Mouse (Mus musculus) stomach, postnatal 0 days (tissue): ENCODE data around the gene Atp2a1. TPM values are rescaled to one million over a fixed set of nuclear protein-coding genes. Genes with fewer than 3 reads are reported as not detected.

Source experiments
- ATAC-seq: fragments of 200-750 bp; cut with Nextera tagmentation; 2 replicates; pipeline ENCODE4 v1.8.0; 2017; ENCODE audit not compliant: low FRiP score, low TSS enrichment
- DNase-seq: peaks from one replicate; pipeline ENCODE4 v3.0.0-alpha.2; 2016; ENCODE audit warnings: low spot score
- H3K27ac ChIP-seq: fragments of 300-500 bp; sonication (generic); replicated peaks from 2 replicates; pipeline ENCODE4 v1.5.1; 2014; ENCODE audit warnings: mild to moderate bottlenecking, control low read depth
- H3K27me3 ChIP-seq: fragments of 300-500 bp; sonication (generic); 2 replicates; pipeline ENCODE4 v1.6.1; 2014; ENCODE audit warnings: low read length; ENCODE audit not compliant: control insufficient read depth, insufficient read depth
- H3K36me3 ChIP-seq: fragments of 300-500 bp; sonication (generic); 2 replicates; pipeline ENCODE4 v1.6.1; 2014; ENCODE audit warnings: low read length, mixed read lengths; ENCODE audit not compliant: control insufficient read depth, insufficient read depth
- H3K4me1 ChIP-seq: fragments of 300-500 bp; sonication (generic); replicated peaks from 2 replicates; pipeline ENCODE4 v1.6.1; 2014; ENCODE audit warnings: antibody characterized with exemption; ENCODE audit not compliant: control insufficient read depth, insufficient read depth
- H3K4me2 ChIP-seq: fragments of 300-500 bp; sonication (generic); replicated peaks from 2 replicates; pipeline ENCODE4 v1.6.1; 2014; ENCODE audit warnings: low read depth, mild to moderate bottlenecking, control low read depth, moderate library complexity
- H3K4me3 ChIP-seq: fragments of 300-500 bp; sonication (generic); 2 replicates; pipeline ENCODE4 v1.5.1; 2014; ENCODE audit warnings: low read depth, low read length, control low read depth
- H3K9ac ChIP-seq: fragments of 300-500 bp; sonication (generic); 2 replicates; pipeline ENCODE4 v1.6.1; 2014; ENCODE audit warnings: mild to moderate bottlenecking, low read length, control low read depth, mixed read lengths
- H3K9me3 ChIP-seq: fragments of 300-500 bp; sonication (generic); 2 replicates; pipeline ENCODE4 v1.6.1; 2016; ENCODE audit warnings: low read length; ENCODE audit not compliant: control insufficient read depth
- CTCF ChIP-seq: IDR thresholded peaks from 2 replicates; pipeline ENCODE4 v1.5.1; 2016; ENCODE audit warnings: antibody characterized with exemption, low read depth, mild to moderate bottlenecking, moderate library complexity
- EP300 ChIP-seq: optimal IDR thresholded peaks from 2 replicates; pipeline ENCODE3; 2016; ENCODE audit warnings: antibody characterized with exemption
- WGBS: fragments of 180-500 bp; shearing (Covaris S2); extraction: QIAGEN DNeasy Blood & Tissue Kit; methylation state at CpG from one replicate; pipeline ENCODE4 v1.1.7; 2014; 5-methylcytosine and 5-hydroxymethylcytosine counted together
- polyA plus RNA-seq: library from polyadenylated mRNA; unstranded; fragments of >200 nt; fragmentation: Nextera tagmentation; extraction: Ambion mirVana; gene quantifications from 2 replicates; pipeline ENCODE4 v1.2.1, GENCODE M21; 2015

Atp2a1 gene
- polyA plus RNA-seq, 1 experiment from 2014 or later = 0.59 TPM

DNA sequence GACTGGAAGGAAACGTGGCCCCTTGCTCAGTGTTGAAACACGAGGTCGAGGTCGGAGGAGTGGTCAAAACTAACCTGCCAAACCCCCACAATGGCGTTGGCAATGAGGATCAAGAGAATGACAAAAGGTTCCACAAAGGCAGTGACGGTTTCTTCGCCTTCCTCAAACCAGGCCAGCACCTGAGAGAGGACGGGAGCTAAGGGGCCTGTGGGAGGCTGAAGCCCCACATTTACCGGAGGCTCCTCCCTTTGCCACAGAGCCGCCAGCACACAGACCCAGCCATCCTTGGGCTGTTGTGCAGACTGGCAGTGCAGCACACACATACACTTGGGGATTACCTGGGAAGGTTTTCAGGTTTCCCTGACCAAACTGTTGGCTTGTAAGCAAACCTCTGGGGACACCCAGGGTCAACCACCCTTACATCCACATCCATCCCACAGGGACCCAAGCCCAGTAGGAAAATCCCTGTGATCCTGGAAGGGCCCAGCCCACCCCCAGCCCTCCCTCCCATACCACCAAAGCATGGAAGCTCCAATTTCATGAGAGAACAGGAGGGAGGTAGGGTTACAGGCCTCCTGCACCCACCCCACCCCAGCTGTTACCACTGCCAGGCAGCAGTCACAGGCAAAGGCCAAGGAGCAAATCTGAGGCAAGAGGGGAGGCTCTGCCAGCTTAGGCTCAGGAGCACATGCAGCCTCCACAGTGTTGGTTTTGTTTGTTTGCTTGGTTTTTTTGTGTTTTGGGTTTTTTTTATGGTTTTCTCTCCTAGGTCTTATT, 2.1 kb downstream of the Atp2a1 start:
- H3K36me3 ChIP-seq = no peaks in the 10 kb centered on the region
- DNase-seq = no peak
- no peak overlapping the region for H3K27ac ChIP-seq
- WGBS = 45% methylated on average over 10 of the region's 10 CpGs
- ATAC-seq = no peak
- H3K4me3 ChIP-seq = no peak overlapping the region
- H3K4me1 ChIP-seq = peaks cover 10% of the 10 kb centered on the region; the same call in 1 of the 2 replicates
- no peaks in the 10 kb centered on the region for H3K27me3 ChIP-seq
- H3K4me2 ChIP-seq = no peak overlapping the region
- no peak overlapping the region for H3K9ac ChIP-seq
- no peaks in the 10 kb centered on the region for H3K9me3 ChIP-seq
- TF ChIP-seq EP300 (no peak), CTCF (no peak)

- 85% methylated on average over 11 of the region's 11 CpGs for WGBS
- Histone ChIP-seq H3K4me1 (peaks cover 1% of the 10 kb centered on the region; the same call in 1 of the 2 replicates), H3K27me3 (no peaks in the 10 kb centered on the region), H3K9me3 (no peaks in the 10 kb centered on the region), H3K4me2 (no peak overlapping the region), H3K9ac (no peak overlapping the region), H3K36me3 (no peaks in the 10 kb centered on the region), H3K27ac (no peak overlapping the region), H3K4me3 (no peak overlapping the region)
- DNase-seq (no peak), ATAC-seq (no peak)
- TF ChIP-seq CTCF = no peak
- no peak for TF ChIP-seq EP300
Measured at GRCm38 (mm10) chr7:126458844-126459618, 3.9 kb downstream of the Atp2a1 start.

DNA sequence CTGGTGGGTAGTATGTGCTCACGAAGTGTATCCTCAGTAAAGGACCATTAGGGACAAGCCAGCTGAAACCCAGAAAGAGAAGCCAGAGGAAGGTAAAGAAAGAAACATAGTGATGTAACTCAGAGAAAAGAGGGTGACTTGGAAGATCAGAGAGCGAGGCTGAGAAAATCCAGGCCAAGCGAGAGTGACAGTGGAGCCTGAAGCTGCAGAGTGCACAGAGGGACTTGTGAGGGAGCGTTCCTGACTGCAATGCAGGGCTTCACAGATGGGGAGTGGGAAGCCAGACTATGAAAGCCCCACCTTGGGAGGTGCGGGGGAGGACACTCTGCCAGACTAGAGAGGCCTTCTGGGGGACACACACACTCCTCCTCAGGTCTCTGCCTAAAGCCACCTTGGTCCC, 4.7 kb downstream of the Atp2a1 start:
- DNase-seq (no peak), ATAC-seq (no peak)
- H3K4me1 ChIP-seq = no peaks in the 10 kb centered on the region
- no peak overlapping the region for H3K4me2 ChIP-seq
- H3K9me3 ChIP-seq = no peaks in the 10 kb centered on the region
- H3K4me3 ChIP-seq = no peak overlapping the region
- no peak overlapping the region for H3K9ac ChIP-seq
- TF ChIP-seq CTCF = no peak
- TF ChIP-seq EP300 = no peak
- no peaks in the 10 kb centered on the region for H3K27me3 ChIP-seq
- WGBS = 81% methylated on average over 5 of the region's 5 CpGs
- H3K27ac ChIP-seq = no peak overlapping the region
- no peaks in the 10 kb centered on the region for H3K36me3 ChIP-seq

DNA sequence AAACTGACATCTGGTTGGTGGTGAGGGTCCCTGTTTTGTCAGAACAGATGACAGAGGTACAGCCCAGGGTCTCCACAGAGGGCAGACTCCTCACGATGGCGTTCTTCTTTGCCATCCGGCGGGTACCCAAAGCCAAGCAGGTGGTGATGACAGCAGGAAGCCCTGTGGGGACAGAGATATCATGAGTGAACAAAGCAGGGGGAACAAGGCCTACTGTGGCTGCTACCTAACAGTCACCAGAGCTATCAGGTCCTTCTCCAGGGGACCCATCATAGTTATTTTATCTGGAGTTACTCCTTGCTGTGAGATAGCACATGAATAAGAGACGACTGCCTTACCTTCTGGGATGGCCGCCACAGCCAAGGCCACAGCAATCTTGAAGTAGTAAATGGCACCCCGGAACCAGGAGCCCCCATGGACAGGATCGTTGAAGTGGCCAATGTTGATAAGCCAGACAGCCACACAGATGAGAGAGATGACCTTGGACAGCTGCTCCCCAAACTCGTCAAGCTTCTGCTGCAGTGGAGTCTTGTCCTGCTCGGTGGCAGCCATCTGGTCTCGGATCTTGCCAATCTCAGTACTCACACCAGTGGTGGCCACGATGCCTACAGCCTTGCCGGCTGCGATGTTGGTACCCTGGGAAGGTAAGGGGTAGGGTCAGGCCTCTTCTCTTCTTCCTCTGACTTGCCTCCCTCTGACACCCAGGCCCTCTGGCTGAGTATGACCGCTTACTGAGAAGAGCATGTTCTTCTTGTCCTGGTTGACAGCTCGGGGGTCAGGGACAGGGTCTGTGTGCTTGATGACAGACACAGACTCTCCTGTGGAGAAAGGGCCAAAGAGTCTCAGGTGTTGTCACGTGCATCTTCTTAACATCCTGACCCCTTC, 6.3 kb downstream of the Atp2a1 start:
- no peak overlapping the region for H3K27ac ChIP-seq

GRCm38 (mm10) chr7:126455242-126455641, 7.7 kb downstream of the Atp2a1 start:
- WGBS = 67% methylated on average over 2 of the region's 2 CpGs
- no peaks in the 10 kb centered on the region for H3K4me1 ChIP-seq
- H3K4me3 ChIP-seq = no peak overlapping the region
- no peaks in the 10 kb centered on the region for H3K27me3 ChIP-seq
- no peaks in the 10 kb centered on the region for H3K36me3 ChIP-seq
- no peak for TF ChIP-seq CTCF
- no peak for TF ChIP-seq EP300
- H3K4me2 ChIP-seq = no peak overlapping the region
- H3K9me3 ChIP-seq = no peaks in the 10 kb centered on the region
- H3K9ac ChIP-seq = no peak overlapping the region
- DNase-seq (no peak), ATAC-seq (no peak)
- no peak overlapping the region for H3K27ac ChIP-seq

More for the DNA sequence above, 6.3 kb downstream of the Atp2a1 start:
- Histone ChIP-seq H3K4me3 (no peak overlapping the region), H3K9me3 (no peaks in the 10 kb centered on the region), H3K9ac (no peak overlapping the region), H3K4me2 (no peak overlapping the region), H3K36me3 (no peaks in the 10 kb centered on the region), H3K4me1 (no peaks in the 10 kb centered on the region), H3K27me3 (no peaks in the 10 kb centered on the region)
- DNase-seq (no peak), ATAC-seq (no peak)
- 83% methylated on average over 17 of the region's 17 CpGs for WGBS
- no peak for TF ChIP-seq EP300
- TF ChIP-seq CTCF = no peak
